Mouse (Mus musculus) brain, embryonic 14.5 days (tissue): ENCODE data around the gene Cep112.

Source experiments
- CTCF ChIP-seq: fragments of 200-500 bp; IDR thresholded peaks from 2 replicates; pipeline ENCODE4 v1.5.1; 2012; ENCODE audit warnings: inconsistent platforms, mild to moderate bottlenecking, moderate library complexity, borderline replicate concordance; ENCODE audit not compliant: insufficient read depth, insufficient read length; ENCODE audit errors: extremely low read depth
- POLR2A ChIP-seq: fragments of 200-500 bp; IDR thresholded peaks from 2 replicates; pipeline ENCODE4 v1.6.1; 2012; ENCODE audit warnings: mild to moderate bottlenecking, inconsistent platforms, borderline replicate concordance; ENCODE audit not compliant: poor library complexity, insufficient read depth, insufficient read length, severe bottlenecking; ENCODE audit errors: extremely low read depth

DNA sequence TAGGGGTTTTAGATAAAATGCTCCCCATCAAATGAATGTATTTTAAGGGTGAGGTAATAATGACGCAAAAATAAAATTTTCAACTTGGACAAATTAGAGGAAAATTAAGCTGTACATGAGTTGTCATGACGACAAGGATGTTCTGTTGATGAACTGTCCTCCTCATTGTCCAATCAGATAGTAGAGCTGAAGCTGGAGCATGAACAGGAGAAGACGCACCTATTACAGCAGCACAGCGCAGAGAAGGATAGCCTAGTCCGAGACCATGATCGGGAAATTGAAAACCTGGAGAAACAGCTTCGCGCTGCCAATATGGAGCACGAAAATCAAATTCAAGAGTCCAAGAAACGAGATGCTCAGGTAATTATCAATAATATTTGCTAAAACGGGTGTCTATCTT is 181.0 kb downstream of the Cep112 start:
- TF ChIP-seq POLR2A (no peak), CTCF (no peak)
